Mouse (Mus musculus): ENCODE data around the gene Nlrp3. TPM values are rescaled to one million over a fixed set of nuclear protein-coding genes. Genes with fewer than 3 reads are reported as not detected.

The Nlrp3 gene
- total RNA-seq (2021), result under 1 TPM; 0.77 to 0.89 TPM

DNA sequence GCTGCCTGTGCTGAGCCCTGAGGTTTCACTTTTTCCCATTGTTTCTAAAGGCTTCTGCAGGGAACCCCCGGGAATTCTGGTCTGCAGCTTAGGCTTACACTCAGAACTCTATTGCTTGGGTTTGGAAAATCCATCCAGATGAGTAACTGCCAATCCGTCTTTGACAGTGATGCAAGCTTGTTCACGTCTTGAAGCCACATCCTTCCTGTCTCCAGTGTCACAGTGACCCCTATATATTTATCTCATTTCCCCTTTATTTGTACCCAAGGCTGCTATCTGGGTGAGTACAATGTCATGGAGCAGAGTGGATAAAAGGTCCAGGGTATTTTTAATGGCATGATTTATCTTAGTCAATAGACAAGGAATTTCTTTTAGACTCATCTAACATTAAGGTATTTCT lies at the start of gene Nlrp3:
Nlrp3 (plus strand) TSS at position 245 of the 400 bp plus-strand sequence.
- DNase-seq (ENCODE audit: low spot score in 2 of 2), result no peak
- intact Hi-C loops (cut with DNase I), result no loop called here

DNA sequence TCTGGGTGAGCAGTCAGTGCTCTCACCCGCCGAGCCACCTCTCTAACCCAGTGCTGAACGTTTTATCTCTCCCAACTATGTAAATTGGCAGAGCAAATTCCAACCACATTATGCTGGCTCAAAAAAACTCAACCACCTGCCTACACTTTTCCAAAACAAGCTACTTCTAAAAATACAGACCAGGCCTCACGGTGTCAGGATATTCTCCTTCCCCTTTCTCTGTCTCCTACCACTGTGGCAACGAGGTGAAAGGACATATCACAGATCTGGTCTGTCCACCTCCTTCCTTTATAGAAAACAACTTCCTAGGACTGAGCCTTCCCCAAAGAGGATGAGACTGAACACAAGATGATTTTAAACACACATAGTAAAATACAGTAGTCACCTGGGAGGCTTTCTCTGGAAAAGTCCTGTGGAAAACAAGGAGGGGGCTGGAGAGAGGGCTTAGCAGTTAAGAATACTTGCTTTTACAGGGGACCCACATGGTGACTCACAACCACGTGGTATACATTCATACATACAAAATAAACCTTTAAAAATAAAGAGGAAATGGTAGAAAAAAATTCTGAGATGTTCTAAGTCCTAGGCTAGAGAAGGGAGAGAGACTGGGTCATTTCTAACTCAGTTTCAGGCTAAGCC lies 44.6 kb upstream of the Nlrp3 start:
- intact Hi-C loops (cut with DNase I), result no loop called here
- DNase-seq (ENCODE audit: low spot score in 2 of 2), result peak; percentile 36 to 43

DNA sequence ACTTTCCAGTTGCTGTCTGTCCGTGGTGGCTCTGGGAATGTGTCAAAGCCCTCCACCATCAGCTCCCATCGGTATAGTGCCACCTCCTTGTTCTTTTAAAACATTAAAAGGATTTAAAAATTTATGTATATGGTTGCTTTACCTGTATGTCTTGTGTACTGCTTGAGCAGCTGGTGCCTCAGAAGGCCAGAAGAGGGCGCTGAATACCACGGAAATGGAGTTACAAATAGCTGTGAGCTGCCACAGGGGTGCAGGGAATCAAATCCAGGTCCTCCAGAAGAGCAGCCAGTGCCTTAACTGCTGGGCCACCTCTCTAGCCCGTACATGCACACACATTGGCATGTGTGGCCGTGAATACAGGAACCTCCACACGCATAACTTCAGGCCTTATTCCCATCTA lies 43.6 kb upstream of the Nlrp3 start:
- intact Hi-C loops (cut with DNase I), result no loop called here
- DNase-seq (ENCODE audit: low spot score in 2 of 2), result no peak

DNA sequence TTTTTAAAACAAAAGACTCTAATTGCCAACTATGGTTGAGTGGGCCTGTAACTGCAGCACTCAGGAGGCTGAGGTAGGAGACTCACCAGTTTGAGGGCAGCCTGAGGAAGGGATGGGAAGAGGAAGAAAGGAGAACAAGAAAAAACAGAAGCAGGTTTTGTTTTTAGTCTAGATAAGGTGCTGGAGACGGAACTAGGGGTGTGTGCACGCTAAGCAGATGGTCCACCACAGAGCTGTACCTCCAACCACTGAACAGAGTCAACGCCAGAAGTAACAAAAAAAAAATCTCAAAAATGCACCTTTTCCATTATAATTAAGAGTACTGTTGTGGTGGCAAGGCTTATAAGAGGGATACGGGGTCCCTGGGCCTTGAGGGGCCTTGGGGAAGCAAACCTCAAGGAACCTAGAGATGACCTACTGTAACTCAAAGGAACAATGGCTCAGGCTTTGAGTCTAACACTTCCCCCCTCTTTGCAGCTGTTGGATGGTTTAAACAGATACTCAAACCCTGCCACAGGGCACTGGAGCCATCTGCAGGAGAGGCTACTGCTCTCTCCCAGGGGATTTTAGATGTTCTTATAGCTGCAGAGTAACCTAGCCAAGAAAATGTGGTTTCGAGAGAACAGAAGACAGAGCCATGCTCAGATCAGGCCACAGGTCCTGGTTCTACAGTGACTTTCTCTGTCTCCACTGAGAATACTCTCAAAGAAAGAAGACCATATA lies 39.2 kb upstream of the Nlrp3 start:
- intact Hi-C loops (cut with DNase I), result no loop called here
- no peak for DNase-seq (ENCODE audit: low spot score in 2 of 2)

DNA sequence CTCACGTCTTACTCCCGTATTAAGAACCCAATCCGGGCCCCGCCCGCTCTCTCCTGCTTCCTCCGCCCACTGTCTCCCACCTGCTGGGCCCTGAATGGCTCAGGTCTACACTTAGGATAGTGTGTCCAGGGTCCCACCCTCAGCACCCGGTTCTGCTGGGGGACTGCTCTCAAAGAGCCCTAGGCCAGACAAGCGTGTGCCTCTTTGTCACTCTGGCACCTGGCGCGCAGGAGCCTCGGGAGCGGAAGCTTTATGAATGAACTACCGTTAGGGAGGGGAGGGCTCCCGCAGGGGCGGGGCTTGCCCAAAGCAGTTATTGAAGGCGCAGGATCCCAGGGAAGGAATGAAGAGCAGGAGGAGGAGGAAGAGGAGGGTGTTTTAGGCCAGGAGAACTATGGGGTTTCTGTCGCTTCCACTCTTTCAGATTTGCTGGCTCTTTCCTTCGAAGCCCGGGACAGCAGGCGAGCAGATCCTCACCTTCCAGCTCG lies 36.0 kb upstream of the Nlrp3 start:
- intact Hi-C loops (cut with DNase I), result no loop called here
- peak; percentile 63 for DNase-seq (ENCODE audit: low spot score in 2 of 2)

DNA sequence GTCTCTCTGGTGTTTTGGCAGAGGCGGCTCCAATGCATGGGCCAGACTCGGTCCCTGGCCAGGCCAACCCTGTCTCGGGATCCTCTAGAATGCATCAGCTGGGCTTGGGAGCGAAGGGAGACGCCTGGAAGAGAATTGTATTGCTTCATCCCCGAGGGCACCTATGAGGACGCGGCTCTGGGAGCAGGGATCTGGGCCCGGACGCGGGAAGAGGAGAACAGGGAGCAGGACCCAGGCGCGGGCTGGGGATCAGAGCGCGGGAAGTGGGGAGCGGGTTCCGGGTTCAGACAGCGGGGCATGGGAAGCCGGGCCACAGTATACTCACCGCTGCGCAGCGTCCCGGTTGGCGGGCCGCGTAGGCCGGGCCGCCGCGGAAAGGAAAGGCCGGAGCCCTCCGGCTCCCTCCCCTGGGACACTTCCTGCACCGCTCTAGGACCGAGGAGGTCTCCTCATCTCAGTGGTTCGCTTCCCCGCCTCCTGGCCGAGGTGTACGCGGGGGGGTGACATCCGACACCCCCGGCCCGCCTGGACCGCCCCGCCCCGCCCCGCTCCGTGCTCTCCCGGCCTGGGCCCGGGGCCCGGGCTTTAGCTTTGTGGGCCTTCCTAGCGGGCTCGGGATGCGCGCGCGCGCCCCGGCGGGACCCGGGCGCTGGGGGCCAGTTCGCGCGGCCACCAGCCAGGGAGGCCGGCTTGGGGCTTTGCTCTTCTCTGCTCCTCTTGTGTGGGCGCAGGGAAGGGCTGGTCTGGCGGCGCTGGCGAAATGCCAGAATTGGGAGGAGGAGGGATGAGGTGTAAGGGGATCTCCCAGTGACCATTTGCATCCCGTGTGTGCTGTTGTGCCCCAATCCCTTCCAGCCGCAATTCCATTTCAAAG lies 35.3 kb upstream of the Nlrp3 start:
- intact Hi-C loops (cut with DNase I), result no loop called here
- DNase-seq (ENCODE audit: low spot score in 2 of 2), result peak; percentile 70 to 81

DNA sequence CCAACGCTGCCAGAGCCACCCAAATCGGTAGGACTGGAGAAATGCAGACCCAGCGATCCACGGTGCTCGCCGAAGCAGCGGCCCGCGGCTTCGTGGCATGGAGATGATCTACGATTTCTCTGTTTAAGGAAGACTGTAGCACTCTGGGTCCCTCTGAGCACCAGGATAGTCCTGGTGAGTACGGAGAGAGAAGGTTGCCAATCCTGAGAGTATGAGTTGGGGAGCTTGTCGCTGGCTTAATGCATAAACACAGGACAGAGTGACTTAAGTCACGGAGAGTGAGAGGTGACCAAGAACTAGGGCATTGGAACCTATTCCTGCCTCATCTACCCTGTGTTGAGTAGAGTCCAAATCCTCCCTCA lies 34.7 kb upstream of the Nlrp3 start:
- no peak for DNase-seq (ENCODE audit: low spot score in 2 of 2)
- intact Hi-C loops (cut with DNase I), result no loop called here

DNA sequence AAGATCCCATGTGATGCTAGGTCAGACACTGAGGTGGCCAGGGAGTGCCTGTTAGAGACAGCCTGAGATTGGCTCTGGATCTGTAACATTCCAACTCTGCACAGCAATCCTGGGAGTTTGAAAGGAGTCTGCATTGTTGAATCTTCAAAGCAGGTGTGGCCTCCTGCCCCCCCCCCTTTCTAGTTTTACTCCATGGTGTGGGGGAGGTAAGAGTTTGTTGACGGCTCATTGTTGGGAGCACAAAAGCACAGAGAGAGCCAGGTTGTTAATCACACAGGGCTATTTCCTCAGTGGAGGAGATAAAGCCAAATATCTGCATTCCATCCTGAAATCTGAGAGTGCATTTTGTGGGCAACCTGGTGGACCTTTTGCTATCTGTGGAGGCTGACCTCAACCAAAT lies 29.8 kb upstream of the Nlrp3 start:
- intact Hi-C loops (cut with DNase I), result no loop called here
- no peak for DNase-seq (ENCODE audit: low spot score in 2 of 2)

DNA sequence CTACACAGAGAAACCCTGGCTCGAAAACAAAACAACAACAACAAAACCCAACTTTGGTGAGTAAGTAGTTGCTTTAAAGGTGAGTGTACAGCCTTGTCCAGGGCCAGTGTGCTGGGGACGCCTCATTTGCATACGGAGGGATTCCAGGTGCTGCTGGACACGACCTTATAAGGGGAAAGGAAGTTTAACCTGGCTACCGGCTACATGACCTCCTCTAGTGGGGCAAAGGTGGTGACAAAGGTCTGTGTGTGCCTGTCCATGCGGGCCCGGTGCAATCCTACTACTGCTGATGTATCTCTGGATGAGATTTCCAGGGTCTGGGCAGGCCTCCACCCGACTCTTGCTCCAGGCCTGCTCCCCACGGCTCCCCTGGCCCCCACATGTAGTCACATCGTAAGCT lies 28.6 kb upstream of the Nlrp3 start:
- no peak for DNase-seq (ENCODE audit: low spot score in 2 of 2)
- intact Hi-C loops (cut with DNase I), result no loop called here

DNA sequence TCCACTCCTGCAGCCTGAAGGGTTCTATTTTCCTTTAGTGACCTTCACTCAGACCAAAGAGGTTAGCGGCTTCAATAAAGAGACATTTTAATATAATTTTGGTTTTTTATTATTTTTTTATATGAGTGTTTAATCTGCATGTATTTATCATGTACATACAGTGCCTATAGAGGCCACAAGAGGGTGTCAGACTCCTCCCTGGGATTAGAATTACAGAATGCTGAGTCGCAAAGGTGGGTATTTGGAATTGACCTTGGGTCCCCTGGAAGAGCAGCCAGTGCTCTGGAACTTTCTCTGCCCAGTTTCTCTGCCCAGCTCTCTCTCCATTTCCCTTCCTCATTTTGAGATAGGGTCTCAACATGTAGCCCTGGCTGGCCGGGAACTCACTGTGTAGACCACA lies 27.8 kb upstream of the Nlrp3 start:
- intact Hi-C loops (cut with DNase I), result no loop called here

DNA sequence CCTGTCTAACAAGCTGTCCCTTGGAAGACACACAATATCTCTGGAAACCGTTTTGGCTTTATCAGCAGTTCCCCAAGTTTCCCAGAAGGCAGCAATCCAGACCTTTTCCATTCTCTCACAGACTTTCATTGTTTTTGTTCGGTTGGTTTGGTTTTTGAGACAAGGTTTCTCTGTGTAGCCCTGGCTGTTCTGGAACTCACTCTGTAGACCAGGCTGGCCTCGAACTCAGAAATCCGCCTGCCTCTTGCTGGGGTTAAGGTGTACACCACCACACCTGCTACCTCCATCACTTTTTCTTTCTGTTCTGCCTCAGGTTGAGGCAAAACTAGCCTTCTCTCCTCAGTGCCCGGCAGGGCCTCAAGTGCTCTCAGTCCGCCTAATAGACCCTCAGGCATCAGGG lies 27.0 kb upstream of the Nlrp3 start:
- DNase-seq (ENCODE audit: low spot score in 2 of 2), result no peak
- intact Hi-C loops (cut with DNase I), result no loop called here

More for the DNA sequence above, 27.8 kb upstream of the Nlrp3 start:
- DNase-seq (ENCODE audit: low spot score in 2 of 2), result no peak

DNA sequence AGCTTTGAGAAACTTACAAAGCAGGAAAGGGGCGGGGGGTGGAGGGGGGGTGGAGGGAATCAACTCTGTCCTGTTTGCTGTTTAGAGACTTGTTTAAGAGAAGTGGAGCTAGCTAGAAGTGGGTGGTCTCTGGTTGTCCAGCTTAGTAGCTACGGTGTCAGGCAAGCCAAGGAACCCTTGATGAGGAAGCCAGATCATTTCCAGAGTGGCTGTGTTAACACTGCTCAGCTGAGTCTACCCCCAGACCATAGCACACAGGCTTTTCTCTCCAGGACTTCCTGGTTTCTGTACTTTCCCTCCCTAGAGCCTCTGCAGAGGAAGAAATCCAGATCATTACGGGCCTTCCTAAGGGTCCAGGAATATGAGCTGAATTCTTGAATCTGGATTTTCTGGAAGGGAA lies 26.6 kb upstream of the Nlrp3 start:
- intact Hi-C loops (cut with DNase I), result no loop called here
- DNase-seq (ENCODE audit: low spot score in 2 of 2), result no peak

DNA sequence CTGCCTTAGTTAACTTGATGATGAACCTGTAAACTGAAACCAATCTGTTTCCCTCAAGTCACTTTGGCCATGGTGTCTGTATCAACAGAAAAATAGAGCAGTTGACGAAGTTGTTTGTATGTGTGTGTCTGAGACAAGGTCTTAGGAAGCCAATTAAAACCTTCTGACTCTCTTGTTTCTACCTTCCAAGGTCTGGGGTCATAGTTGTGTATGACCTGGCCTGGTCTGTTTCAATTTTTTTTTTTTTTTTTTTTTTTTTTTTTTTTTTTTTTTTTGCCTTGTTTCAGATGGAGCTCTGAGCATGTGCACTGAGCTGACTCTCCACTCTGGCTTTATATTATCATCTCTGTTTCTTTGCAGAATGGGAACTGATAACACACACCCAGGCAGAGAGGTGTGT lies 23.9 kb upstream of the Nlrp3 start:
- DNase-seq (ENCODE audit: low spot score in 2 of 2), result no peak
- intact Hi-C loops (cut with DNase I), result no loop called here

DNA sequence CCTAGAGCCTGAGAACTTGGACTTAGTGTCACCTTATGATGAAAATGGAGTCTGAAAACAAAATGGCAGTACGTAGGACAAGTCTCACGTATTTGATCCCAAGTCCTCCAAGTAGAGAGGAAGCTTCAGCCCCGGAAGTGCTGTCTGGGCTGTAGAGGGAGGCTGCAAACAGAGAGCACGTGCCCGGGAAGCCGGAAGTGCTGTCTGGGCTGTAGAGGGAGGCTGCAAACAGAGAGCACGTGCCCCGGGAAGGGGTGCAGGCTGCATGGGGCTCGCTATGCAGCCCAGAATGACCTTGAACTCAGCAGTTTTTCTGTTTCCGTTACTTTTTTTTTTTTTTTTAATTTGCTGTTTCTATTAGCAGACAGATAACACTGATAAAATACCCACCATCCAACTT lies 23.1 kb upstream of the Nlrp3 start:
- DNase-seq (ENCODE audit: low spot score in 2 of 2), result no peak
- intact Hi-C loops (cut with DNase I), result no loop called here

DNA sequence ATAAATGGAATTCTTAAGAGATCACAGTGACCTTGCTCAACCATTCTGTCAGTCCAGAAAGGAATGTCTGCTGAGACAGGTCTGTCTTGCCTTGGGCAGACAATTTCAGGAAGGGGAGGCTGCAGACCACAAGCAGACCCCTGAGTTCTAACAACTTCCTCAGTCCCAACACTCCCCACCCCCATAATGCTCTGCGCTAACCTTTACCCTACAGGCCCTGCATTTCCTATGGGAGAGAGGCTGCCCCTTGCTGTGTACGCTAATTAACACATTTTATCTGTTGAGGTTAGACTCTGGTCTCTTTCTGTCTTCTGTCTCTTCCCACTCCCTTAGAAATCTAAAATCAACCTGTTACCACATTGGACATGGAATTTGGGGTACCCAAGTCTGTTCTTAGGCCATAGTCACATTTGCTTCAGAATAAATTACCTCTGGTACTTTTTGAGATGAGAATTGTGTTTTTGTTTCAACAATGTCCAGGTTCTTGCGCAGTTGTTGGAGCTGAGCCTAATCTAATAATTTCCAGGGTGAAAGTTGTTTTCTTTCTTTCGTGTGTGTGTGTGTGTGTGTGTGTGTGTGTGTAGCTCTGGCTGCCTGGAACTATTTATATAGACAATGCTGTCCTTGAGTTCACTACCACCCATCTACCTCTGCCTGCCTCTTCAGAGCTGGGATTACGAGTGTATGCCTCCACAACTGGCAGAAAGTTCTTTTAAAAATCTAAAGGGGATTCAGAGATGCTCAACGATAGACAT lies 21.4 kb upstream of the Nlrp3 start:
- intact Hi-C loops (cut with DNase I), result loop anchor here (10.0 kb wide), 2 partner anchors 225 to 265 kb away; partner anchors contain the start of gene Pld6

DNA sequence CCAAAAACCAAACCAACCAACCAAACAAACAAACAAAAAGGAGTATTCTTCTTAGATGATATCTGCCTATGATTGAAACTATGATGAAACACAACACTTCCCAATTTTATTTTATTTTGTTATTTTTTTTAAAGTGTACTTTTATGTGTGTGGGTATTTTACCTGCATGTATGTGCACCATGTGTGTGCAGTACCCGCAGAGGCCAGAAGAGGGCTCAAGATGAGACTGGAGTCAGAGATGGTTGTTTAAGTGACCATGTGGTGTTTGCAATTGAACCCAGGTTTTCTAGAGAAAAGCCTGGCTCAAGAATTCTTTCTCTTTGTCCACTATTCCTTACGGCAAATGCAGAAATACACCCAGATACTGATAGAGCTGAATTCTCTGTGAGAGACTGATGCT lies 17.2 kb upstream of the Nlrp3 start:
- intact Hi-C loops (cut with DNase I), result loop anchor here (10.0 kb wide), 2 partner anchors 221 to 261 kb away; partner anchors contain the start of gene Pld6
- DNase-seq (ENCODE audit: low spot score in 2 of 2), result no peak

More for the DNA sequence above, 21.4 kb upstream of the Nlrp3 start:
- no peak for DNase-seq (ENCODE audit: low spot score in 2 of 2)

DNA sequence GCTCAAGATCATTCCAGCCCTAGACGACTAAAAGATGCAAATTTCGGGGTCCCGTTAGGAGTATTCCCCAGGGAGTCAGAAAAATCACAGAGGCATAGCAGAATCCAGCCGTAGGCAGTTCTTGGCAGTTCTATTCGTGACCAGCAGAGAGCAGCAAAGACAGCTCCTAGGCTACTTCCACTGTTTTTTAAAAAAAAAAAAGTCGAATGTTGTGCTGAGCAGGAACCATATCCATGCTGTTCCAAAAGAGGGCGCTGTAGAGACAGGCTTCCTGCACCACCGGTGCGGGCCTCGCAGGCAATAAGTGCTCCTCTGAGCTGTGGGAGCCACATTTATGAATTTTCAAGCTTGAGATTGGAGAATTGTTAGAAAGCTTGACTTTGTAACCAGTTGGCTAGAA lies 16.1 kb upstream of the Nlrp3 start:
- DNase-seq (ENCODE audit: low spot score in 2 of 2), result peak; percentile 74 to 79
- intact Hi-C loops (cut with DNase I), result loop anchor here (1.0 to 10.0 kb wide), 4 partner anchors 44 to 260 kb away; partner anchors contain the start of gene Pld6

DNA sequence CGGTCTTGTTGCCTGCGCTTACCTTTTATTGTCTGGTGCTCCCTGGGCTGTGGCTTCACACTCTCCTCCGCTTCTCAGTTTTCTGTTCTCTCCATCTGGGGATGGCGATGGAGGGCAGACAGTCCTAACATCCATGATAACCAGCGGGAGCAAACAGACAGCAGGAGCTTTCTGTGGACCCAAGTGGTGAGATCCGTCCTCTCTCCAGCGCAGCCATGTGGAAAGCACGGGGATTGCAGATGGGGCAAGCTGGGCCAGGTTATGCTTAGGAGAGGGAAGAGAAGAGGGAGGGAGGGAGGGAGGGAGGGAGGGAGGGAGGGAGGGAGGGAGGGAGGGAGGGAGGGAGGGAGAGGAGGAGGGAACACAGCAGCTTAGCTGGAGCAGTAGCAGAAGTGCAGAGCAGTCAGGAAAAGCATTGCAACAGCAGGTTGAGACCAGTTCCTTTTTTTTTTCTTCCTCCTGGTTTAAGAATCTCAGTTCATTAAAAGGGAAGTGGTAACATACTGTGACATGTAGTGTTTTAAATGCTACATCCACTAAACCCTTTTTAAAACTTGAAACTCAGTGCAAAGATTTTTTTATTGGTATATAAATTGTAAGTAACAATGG lies 14.8 kb upstream of the Nlrp3 start, which contains the start of gene Zkscan17:
Zkscan17 (minus strand) TSS at position 280 of the 609 bp plus-strand sequence.
- no peak for DNase-seq (ENCODE audit: low spot score in 2 of 2)
- intact Hi-C loops (cut with DNase I), result loop anchor here (10.0 kb wide), 2 partner anchors 218 to 258 kb away; partner anchors contain the start of gene Pld6

DNA sequence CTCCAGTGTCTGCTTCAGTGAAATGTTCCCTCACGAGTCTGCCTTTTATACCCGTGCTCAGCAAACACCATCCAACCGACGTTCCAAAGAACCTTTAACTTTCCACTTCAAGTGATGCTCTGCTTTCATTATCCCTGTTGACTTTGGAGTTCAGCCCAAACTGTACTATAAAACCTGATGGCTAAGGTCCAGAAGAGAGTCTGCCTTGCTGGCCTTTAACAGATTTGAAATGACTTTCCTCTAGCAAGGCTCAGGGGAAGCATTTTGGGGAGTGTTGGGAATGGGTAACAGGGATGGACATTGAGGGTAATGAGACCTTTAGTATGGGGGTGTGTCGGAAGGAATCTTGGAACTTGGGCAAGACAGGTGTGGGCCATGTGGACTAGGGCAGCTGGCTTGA lies 11.1 kb upstream of the Nlrp3 start:
- intact Hi-C loops (cut with DNase I), result no loop called here
- DNase-seq (ENCODE audit: low spot score in 2 of 2), result no peak

Data from left cerebral cortex, postnatal 36 days (tissue).